Mouse (Mus musculus) cortical plate, adult 2 months (tissue): ENCODE results near the gene Wdr63.

Source experiments
- CTCF ChIP-seq: fragments of 200-500 bp; IDR thresholded peaks from 2 replicates; pipeline ENCODE4 v1.5.1; 2011; ENCODE audit warnings: mild to moderate bottlenecking, control low read depth, low read length; ENCODE audit not compliant: insufficient read depth; ENCODE audit errors: extremely low read depth
- POLR2A ChIP-seq: fragments of 200-500 bp; IDR thresholded peaks from 2 replicates; pipeline ENCODE4 v1.6.1; 2011; ENCODE audit warnings: mild to moderate bottlenecking, low read length, control low read depth; ENCODE audit not compliant: insufficient read depth; ENCODE audit errors: extremely low read depth

- TF ChIP-seq POLR2A (no peak), CTCF (no peak)
Measured at GRCm38 (mm10) chr3:146027116-146027515, 80.8 kb downstream of the Wdr63 start.
